Mouse (Mus musculus): ENCODE data around the gene Kcnq1. TPM values are rescaled to one million over a fixed set of nuclear protein-coding genes. Genes with fewer than 3 reads are reported as not detected.

Gene Kcnq1
- total and polyA plus RNA-seq, 3 experiments, result 0.63 to 0.96 TPM; not detected in 1

GRCm38 (mm10) chr7:143445651-143446460 is 339.7 kb downstream of the Kcnq1 start:
- TF ChIP-seq RCOR1 (IDR thresholded peaks at IDR 0.05; ENCODE audit: low read depth, low read length) (no peak), MEF2A (IDR thresholded peaks at IDR 0.05; ENCODE audit: extremely low read depth, insufficient replicate concordance, low read depth, low read length, poor library complexity, severe bottlenecking) (no peak), ZMIZ1 (IDR thresholded peaks at IDR 0.05; ENCODE audit: low read depth, low read length) (no peak), MAX (IDR thresholded peaks at IDR 0.05; ENCODE audit: low read length) (no peak), USF2 (IDR thresholded peaks at IDR 0.05; ENCODE audit: borderline replicate concordance in 1 of 2, insufficient read depth in 1 of 2, low read depth in 1 of 2, low read length in 2 of 2) (no peak), MAZ (IDR thresholded peaks at IDR 0.05; ENCODE audit: low read depth, low read length) (no peak), CHD1 (IDR thresholded peaks at IDR 0.05; ENCODE audit: low read depth, low read length) (no peak), ETS1 (IDR thresholded peaks at IDR 0.05; ENCODE audit: low read depth, low read length) (no peak), MYB (IDR thresholded peaks at IDR 0.05; ENCODE audit: low read depth, low read length) (no peak), UBTF (IDR thresholded peaks at IDR 0.05; ENCODE audit: borderline replicate concordance, insufficient read depth, low read depth, low read length) (no peak)
- H3K4me3 ChIP-seq (ENCODE audit: control insufficient read depth in 1 of 2, insufficient read depth in 1 of 2, low read depth in 2 of 2, low read length in 2 of 2), result no peak overlapping the region
- H3K27me3 ChIP-seq (ENCODE audit: control insufficient read depth in 1 of 2, insufficient read depth in 2 of 2, low read length in 2 of 2), result peaks cover 0 to 1% of the 10 kb centered on the region in 2 experiments; a peak in 1 of 4 replicates
- DNase-seq (ENCODE audit: low read depth, low spot score), result no peak
- no peak overlapping the region for H3K9ac ChIP-seq (ENCODE audit: control insufficient read depth, low read depth, low read length, poor library complexity, severe bottlenecking)
- no peak overlapping the region for H3K27ac ChIP-seq (ENCODE audit: control insufficient read depth, low read depth, low read length)
- H3K9me3 ChIP-seq (replicated peaks; ENCODE audit: insufficient read depth, low read length), result no peaks in the 10 kb centered on the region
- H3K36me3 ChIP-seq (ENCODE audit: control insufficient read depth in 1 of 2, insufficient read depth in 2 of 2, low read length in 2 of 2), result no peaks in the 10 kb centered on the region
- H3K4me1 ChIP-seq (ENCODE audit: control insufficient read depth in 1 of 2, insufficient read depth in 2 of 2, low read length in 2 of 2), result no peaks in the 10 kb centered on the region
- H3K79me2 ChIP-seq (ENCODE audit: control insufficient read depth, insufficient read depth, low read length, poor library complexity), result no peaks in the 10 kb centered on the region

- Histone ChIP-seq H3K9me3 (replicated peaks; ENCODE audit: insufficient read depth, low read length) (no peaks in the 10 kb centered on the region), H3K36me3 (ENCODE audit: control insufficient read depth in 1 of 2, insufficient read depth in 2 of 2, low read length in 2 of 2) (no peaks in the 10 kb centered on the region), H3K79me2 (ENCODE audit: control insufficient read depth, insufficient read depth, low read length, poor library complexity) (no peaks in the 10 kb centered on the region), H3K4me1 (ENCODE audit: control insufficient read depth in 1 of 2, insufficient read depth in 2 of 2, low read length in 2 of 2) (no peaks in the 10 kb centered on the region), H3K9ac (ENCODE audit: control insufficient read depth, low read depth, low read length, poor library complexity, severe bottlenecking) (no peak overlapping the region), H3K4me3 (ENCODE audit: control insufficient read depth in 1 of 2, insufficient read depth in 1 of 2, low read depth in 2 of 2, low read length in 2 of 2) (no peak overlapping the region), H3K27me3 (ENCODE audit: control insufficient read depth in 1 of 2, insufficient read depth in 2 of 2, low read length in 2 of 2) (peaks cover 0 to 1% of the 10 kb centered on the region in 2 experiments; a peak in 1 of 4 replicates), H3K27ac (ENCODE audit: control insufficient read depth, low read depth, low read length) (no peak overlapping the region)
- DNase-seq (ENCODE audit: low read depth, low spot score), result no peak
- TF ChIP-seq ELF1 (IDR thresholded peaks at IDR 0.05; ENCODE audit: low read depth, low read length), result no peak
- TF ChIP-seq TAL1 (IDR thresholded peaks at IDR 0.05; ENCODE audit: low read length), result no peak
- TF ChIP-seq E2F4 (IDR thresholded peaks at IDR 0.05; ENCODE audit: borderline replicate concordance, low read depth, low read length), result no peak
- no peak for TF ChIP-seq CHD1 (IDR thresholded peaks at IDR 0.05; ENCODE audit: low read depth, low read length)
- no peak for TF ChIP-seq SIN3A (IDR thresholded peaks at IDR 0.05; ENCODE audit: low read length)
- TF ChIP-seq MXI1 (IDR thresholded peaks at IDR 0.05; ENCODE audit: low read depth, low read length), result no peak
- TF ChIP-seq ZKSCAN1 (IDR thresholded peaks at IDR 0.05; ENCODE audit: low read depth, low read length), result no peak
- no peak for TF ChIP-seq CHD2 (IDR thresholded peaks at IDR 0.05; ENCODE audit: low read length)
- no peak for TF ChIP-seq ETS1 (IDR thresholded peaks at IDR 0.05; ENCODE audit: low read depth, low read length)
- TF ChIP-seq JUND (IDR thresholded peaks at IDR 0.05; ENCODE audit: low read depth, low read length), result no peak
- TF ChIP-seq RAD21 (IDR thresholded peaks at IDR 0.05; ENCODE audit: low read depth, low read length), result no peak
- TF ChIP-seq POLR2A (IDR thresholded peaks at IDR 0.05; ENCODE audit: control insufficient read depth in 1 of 2, insufficient read depth in 1 of 2, low read depth in 1 of 2, low read length in 2 of 2, poor library complexity in 1 of 2), result no peak
Measured at GRCm38 (mm10) chr7:143447130-143447529, 341.0 kb downstream of the Kcnq1 start.

Data from MEL (cell line).